Mouse (Mus musculus) megakaryocyte, embryonic 14.5 days (primary cell): ENCODE measurements around the gene Nr3c2.

Experiments used
- FLI1 ChIP-seq: IDR thresholded peaks from 2 replicates; pipeline ENCODE4 v1.6.1; 2012; ENCODE audit warnings: low read length, inconsistent platforms, mixed read lengths
- GATA1 ChIP-seq: IDR thresholded peaks from 3 replicates; pipeline ENCODE4 v1.6.1; 2012; ENCODE audit warnings: mixed read lengths, low read length, inconsistent platforms, borderline replicate concordance

DNA sequence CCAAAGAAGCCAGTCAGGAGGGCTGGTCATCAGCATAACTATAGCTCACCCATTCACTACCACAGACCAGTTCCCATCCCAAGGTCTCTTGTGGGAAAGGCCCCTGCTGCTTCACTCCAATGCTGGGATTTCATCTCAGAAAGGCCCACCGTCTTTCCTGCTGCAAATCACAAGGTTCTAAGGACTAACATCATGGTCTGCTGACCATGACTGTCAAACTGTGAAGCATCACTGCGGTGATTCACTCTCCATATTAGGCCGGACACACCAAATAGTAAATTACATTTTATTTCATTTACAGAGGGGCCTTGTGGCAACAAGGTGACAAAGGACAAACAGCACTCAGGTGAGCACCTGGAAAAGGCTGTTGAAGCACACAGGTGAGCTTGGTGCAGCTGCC lies 350.9 kb downstream of the Nr3c2 start:
- no peak for TF ChIP-seq FLI1
- no peak for TF ChIP-seq GATA1
